Mouse (Mus musculus): ENCODE measurements around the gene Nr4a1. TPM values are rescaled to one million over a fixed set of nuclear protein-coding genes. Genes with fewer than 3 reads are reported as not detected.

Nr4a1 gene
- polyA plus RNA-seq, 1 experiment = not detected

DNA sequence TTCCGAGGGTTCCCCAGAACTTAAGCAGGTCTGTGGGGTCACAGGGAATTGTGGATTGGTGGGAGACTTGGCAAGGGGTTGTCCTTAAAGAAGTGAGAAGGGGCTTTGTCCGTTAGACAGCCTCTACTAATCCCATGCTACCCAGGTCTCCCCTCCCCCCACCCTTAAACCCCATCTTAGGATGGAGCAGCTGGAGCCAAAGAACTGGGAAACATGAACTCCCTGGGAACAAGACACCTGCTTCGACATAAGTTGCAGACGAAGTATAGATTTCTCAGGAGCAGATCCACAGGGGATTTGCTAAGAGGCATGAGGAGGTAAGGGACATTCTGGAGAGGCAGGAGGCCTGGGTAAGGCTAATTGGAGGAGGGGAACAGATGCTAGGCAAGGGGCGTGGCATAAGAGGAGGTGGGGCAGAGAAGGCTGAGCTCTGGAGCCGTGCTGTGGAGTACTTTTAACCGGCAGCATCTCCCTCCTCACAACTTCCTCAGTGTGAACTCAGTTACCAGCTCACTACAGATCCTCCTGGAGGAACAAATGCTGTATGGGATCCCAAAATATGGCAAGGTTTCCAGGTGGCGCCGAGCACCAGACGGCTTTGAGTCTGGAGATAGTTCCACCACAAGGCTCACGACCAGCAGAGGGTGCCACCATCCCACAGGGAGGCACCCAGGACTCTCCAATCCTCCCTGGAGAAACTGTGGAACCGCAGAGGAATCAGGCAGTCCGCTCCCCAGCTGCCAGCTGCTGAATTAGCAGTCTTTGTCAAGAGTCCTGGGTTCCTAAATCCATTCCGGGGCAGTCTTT, 32.6 kb upstream of the Nr4a1 start:
- peaks cover 39% of the 10 kb centered on the region for H3K4me1 ChIP-seq (ENCODE audit: control insufficient read depth, insufficient read depth, low read length)
- peak overlapping the region; percentile 59 for H3K27ac ChIP-seq (ENCODE audit: insufficient read depth, low read depth, low read length)
- TF ChIP-seq POLR2A (IDR thresholded peaks at IDR 0.05; ENCODE audit: insufficient read depth, low read depth, low read length) (no peak), CTCF (IDR thresholded peaks at IDR 0.05; ENCODE audit: insufficient read depth, low read depth, low read length) (peak; percentile 83; the same call in 1 of the 2 replicates)
- 4% methylated on average over 14 of the region's 14 CpGs for WGBS
- H3K4me3 ChIP-seq (ENCODE audit: insufficient read depth, low read depth, low read length) = peak overlapping the region; percentile 22; the same call in 1 of the 2 replicates

DNA sequence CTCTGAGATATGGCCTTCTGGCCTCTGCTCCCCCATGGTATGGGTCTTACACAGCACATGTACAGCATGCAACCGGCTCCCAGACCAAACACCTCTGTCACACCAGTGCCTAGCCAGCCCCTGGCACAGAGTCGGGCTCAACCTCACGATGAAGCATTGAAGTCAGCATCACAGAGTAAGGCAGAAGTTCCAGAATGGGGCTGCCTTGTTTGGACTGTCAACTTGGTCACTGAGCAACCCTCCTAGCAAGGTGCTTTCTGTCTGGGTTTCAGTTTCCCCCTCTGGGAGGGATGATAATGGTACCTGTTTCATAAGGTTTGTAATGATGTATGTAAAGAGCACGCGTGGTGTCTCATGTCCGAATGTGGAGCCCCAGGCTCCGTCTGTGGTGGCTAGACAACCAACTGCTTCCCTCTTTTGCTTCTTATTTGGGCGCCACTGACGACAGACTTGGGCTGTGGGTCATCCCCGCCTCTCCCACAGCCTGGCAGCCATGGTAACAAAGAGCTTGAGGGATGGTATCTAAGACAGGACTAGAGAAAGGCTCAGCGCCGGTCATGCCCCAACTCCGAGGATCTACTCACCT, 31.1 kb upstream of the Nr4a1 start:
- peak overlapping the region; percentile 31 for H3K27ac ChIP-seq (ENCODE audit: insufficient read depth, low read depth, low read length)
- 44% methylated on average over 13 of the region's 13 CpGs for WGBS
- peaks cover 50% of the 10 kb centered on the region for H3K4me1 ChIP-seq (ENCODE audit: control insufficient read depth, insufficient read depth, low read length)
- no peak for TF ChIP-seq CTCF (IDR thresholded peaks at IDR 0.05; ENCODE audit: insufficient read depth, low read depth, low read length)
- TF ChIP-seq POLR2A (IDR thresholded peaks at IDR 0.05; ENCODE audit: insufficient read depth, low read depth, low read length) = no peak
- peak overlapping the region; percentile 92 for H3K4me3 ChIP-seq (ENCODE audit: insufficient read depth, low read depth, low read length)

DNA sequence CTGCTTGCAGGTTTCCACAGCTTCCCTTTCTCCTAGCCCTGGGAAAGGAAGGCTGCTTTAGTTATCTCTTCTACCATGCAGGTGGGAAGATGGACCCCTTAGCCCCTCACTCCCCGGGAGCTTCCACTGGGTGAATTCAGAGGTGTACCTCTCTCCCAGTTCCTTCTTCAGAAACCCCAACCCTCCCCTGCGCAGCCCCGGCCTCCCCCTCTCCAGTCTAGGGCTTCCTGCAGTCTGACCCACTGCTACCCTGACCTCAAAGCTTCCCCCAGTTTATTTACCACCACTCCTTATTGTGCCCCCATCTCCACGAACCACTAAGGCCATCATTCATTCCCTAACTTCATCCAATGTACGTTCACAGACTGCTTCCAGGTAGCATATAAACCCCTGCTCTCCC, 30.5 kb upstream of the Nr4a1 start:
- peaks cover 56% of the 10 kb centered on the region for H3K4me1 ChIP-seq (ENCODE audit: control insufficient read depth, insufficient read depth, low read length)
- TF ChIP-seq POLR2A (IDR thresholded peaks at IDR 0.05; ENCODE audit: insufficient read depth, low read depth, low read length) = no peak
- TF ChIP-seq CTCF (IDR thresholded peaks at IDR 0.05; ENCODE audit: insufficient read depth, low read depth, low read length) = no peak
- peak overlapping the region; percentile 92 for H3K4me3 ChIP-seq (ENCODE audit: insufficient read depth, low read depth, low read length)
- WGBS = 15% methylated on average over 5 of the region's 5 CpGs
- H3K27ac ChIP-seq (ENCODE audit: insufficient read depth, low read depth, low read length) = peak overlapping the region; percentile 23; the same call in 1 of the 2 replicates

DNA sequence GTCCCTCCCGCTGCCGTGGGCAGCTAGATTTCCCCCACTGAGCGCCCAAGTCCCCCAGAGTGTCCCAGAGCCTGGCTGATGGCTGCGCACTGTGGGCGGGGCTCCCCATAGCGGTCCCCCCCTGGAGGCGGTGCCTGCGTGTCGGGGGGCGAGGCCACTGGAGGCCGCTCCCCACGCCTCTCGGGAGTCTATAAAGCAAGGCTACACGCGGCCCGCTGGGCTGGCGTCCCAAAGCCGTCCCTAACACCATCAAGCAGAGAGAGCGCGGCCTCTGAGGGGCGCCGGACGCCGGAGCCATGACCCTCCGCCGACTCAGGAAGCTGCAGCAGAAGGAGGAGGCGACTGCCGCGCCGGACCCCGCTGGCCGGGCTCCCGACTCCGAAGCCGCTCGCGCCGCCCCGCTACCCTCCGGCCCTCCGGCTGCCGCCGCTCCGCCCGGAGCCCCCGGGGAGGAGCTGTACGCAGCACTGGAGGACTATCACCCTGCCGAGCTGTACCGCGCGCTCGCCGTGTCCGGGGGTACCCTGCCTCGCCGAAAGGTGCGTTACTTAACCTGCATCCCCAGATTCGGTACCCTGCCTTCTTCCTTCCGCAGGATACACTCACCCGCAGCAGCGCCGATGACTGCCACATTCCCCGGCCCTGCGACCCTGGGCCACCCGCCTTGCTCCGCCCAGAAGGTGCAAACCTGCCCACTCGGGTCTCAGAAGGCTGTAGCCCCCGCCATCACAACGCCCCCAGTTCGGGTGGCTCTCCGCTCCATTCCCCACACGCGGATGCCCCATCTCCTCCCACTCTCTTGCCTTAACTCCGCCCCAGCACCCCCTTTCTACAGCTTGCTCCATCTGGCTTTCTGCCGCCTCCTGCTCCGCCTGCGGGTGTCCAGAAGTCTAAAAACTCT, 29.8 kb upstream of the Nr4a1 start, which contains the start of gene Grasp:
Grasp (plus strand) TSS at position 183 of the 901 bp plus-strand sequence.
- Histone ChIP-seq H3K4me1 (ENCODE audit: control insufficient read depth, insufficient read depth, low read length) (peaks cover 62% of the 10 kb centered on the region), H3K27ac (ENCODE audit: insufficient read depth, low read depth, low read length) (peak within 1 kb of the TSS; percentile 87), H3K4me3 (ENCODE audit: insufficient read depth, low read depth, low read length) (peak within 1 kb of the TSS; percentile 92)
- TF ChIP-seq CTCF (IDR thresholded peaks at IDR 0.05; ENCODE audit: insufficient read depth, low read depth, low read length) = no peak
- TF ChIP-seq POLR2A (IDR thresholded peaks at IDR 0.05; ENCODE audit: insufficient read depth, low read depth, low read length) = peak; percentile 97
- WGBS = under 1% methylated on average over 77 of the region's 77 CpGs

DNA sequence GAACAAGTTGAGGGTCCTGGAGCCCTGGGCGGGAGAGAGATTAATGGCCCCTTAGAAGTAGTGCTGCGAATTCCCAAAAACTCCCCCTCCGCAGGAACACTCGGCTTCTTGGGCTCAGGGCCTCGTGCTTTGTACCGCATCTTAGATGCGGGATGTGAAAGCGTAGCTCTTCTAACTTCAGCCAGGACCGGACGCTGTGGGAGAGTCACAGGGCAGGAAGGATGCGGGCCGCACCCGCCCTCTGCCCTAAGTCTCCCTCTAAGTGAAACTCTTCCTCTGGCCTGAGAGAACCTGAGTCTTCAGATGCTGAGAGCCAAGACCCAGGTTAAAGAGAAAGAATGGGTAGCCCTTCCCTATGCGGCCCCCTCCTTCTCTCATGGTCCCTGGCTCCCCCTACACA, 29.1 kb upstream of the Nr4a1 start:
- Histone ChIP-seq H3K4me1 (ENCODE audit: control insufficient read depth, insufficient read depth, low read length) (peaks cover 66% of the 10 kb centered on the region), H3K27ac (ENCODE audit: insufficient read depth, low read depth, low read length) (peak overlapping the region; percentile 87), H3K4me3 (ENCODE audit: insufficient read depth, low read depth, low read length) (peak overlapping the region; percentile 92)
- WGBS = 12% methylated on average over 14 of the region's 14 CpGs
- TF ChIP-seq CTCF (IDR thresholded peaks at IDR 0.05; ENCODE audit: insufficient read depth, low read depth, low read length) (no peak), POLR2A (IDR thresholded peaks at IDR 0.05; ENCODE audit: insufficient read depth, low read depth, low read length) (no peak)

DNA sequence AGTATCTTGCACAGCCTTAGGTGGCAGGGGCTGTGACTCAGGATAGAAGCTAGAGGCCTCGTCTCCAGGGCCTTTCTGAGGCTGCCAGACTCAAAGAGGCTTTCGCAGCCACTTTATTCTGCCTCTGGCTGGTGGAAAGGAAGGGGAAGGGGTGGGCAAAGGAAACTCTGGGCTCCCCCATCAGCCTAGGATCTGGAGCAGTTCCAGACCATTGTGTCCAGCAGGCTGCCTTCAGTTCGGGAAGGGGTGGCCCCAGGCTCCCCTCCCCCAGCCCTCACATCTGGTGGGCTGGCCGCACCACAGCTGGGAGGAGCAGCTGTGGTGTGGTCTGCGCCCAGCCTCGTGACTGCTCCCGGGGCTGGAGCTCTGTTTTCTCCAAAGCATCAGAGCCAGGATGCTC, 26.1 kb upstream of the Nr4a1 start:
- Histone ChIP-seq H3K4me1 (ENCODE audit: control insufficient read depth, insufficient read depth, low read length) (peaks cover 63% of the 10 kb centered on the region), H3K4me3 (ENCODE audit: insufficient read depth, low read depth, low read length) (no peak overlapping the region), H3K27ac (ENCODE audit: insufficient read depth, low read depth, low read length) (no peak overlapping the region)
- 32% methylated on average over 7 of the region's 7 CpGs for WGBS
- no peak for TF ChIP-seq CTCF (IDR thresholded peaks at IDR 0.05; ENCODE audit: insufficient read depth, low read depth, low read length)
- no peak for TF ChIP-seq POLR2A (IDR thresholded peaks at IDR 0.05; ENCODE audit: insufficient read depth, low read depth, low read length)

DNA sequence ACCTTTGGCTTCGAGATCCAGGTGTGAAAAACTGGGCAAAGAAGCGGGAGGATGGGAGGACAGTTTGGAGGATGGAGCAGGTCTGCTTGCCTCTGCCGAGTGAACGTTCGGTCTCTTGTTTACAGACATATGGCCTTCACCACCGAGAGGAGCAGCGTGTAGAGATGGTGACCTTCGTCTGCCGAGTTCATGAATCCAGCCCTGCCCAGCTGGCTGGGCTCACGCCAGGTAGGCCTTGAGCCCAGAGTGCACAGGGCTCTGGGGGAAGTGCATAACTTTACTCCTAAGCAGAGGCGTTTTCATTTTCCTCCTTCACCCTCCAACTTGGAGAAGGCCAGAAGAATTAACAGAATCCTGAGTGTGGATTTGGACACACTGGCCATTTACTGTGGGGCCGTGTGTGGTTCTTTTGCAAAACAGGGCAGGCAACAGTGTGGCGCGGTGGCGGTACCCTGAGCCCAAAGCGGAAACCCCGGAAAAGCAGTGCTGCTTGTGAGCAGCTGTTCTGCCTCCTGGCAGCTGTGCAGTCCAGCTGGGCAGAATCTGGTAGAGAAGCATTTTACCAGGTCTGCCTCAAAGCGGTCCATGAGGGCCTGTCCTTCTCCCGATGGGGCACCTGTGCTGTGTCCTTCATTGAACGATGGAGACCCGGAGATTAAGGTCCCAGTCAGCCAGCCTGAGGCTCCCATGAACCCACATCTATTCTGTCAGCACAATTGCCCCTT, 25.0 kb upstream of the Nr4a1 start:
- no peak for TF ChIP-seq POLR2A (IDR thresholded peaks at IDR 0.05; ENCODE audit: insufficient read depth, low read depth, low read length)
- TF ChIP-seq CTCF (IDR thresholded peaks at IDR 0.05; ENCODE audit: insufficient read depth, low read depth, low read length) = no peak
- no peak overlapping the region for H3K4me3 ChIP-seq (ENCODE audit: insufficient read depth, low read depth, low read length)
- H3K4me1 ChIP-seq (ENCODE audit: control insufficient read depth, insufficient read depth, low read length) = peaks cover 62% of the 10 kb centered on the region
- WGBS = 85% methylated on average over 21 of the region's 21 CpGs
- no peak overlapping the region for H3K27ac ChIP-seq (ENCODE audit: insufficient read depth, low read depth, low read length)

DNA sequence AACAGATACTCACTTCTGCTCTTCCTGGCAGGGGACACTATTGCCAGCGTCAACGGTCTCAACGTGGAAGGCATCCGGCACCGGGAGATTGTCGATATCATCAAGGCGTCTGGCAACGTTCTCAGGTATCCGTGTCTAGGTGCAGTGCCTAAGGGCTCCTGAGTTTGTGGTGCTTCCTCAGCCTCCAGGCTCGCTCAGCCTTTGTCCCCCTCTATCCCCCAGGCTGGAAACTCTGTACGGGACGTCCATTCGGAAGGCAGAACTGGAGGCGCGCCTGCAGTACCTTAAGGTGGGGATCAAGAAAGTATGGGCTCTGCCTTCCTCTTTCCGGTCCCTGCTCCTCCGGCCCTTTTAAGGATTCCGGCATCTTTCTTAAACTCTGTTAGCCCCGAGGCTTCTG, 23.6 kb upstream of the Nr4a1 start:
- Histone ChIP-seq H3K4me3 (ENCODE audit: insufficient read depth, low read depth, low read length) (no peak overlapping the region), H3K27ac (ENCODE audit: insufficient read depth, low read depth, low read length) (no peak overlapping the region), H3K4me1 (ENCODE audit: control insufficient read depth, insufficient read depth, low read length) (peaks cover 66% of the 10 kb centered on the region)
- no peak for TF ChIP-seq POLR2A (IDR thresholded peaks at IDR 0.05; ENCODE audit: insufficient read depth, low read depth, low read length)
- TF ChIP-seq CTCF (IDR thresholded peaks at IDR 0.05; ENCODE audit: insufficient read depth, low read depth, low read length) = no peak
- 97% methylated on average over 19 of the region's 19 CpGs for WGBS

All from olfactory bulb, adult 2 months (tissue).